Comparison of ENCODE assay signal across 9 mouse cellular contexts in genomic region chr7:27164112-27164947, GRCm38 (mm10). TPM values are rescaled to one million over a fixed set of nuclear protein-coding genes. Genes with fewer than 3 reads are reported as not detected.
DNase-seq lines count a peak whose midpoint lies in the region; ATAC-seq lines count a peak whose summit lies in the region.
"Had no signal": no experiment of that assay in that cellular context is flagged by ENCODE, and none has a peak within 500 bp of the region (broad histone marks: within the 10 kb centered on the region; RNA-seq: fewer than 3 reads in every experiment).

No protein-coding gene starts in this region.

- no peaks in the 10 kb centered on the region for H3K27me3 ChIP-seq in lung, embryonic 15.5 days
- H3K27me3 ChIP-seq in hindbrain, embryonic 16.5 days (replicated peaks; ENCODE audit: control insufficient read depth, insufficient read depth, low read length), result no peaks in the 10 kb centered on the region
- no peaks in the 10 kb centered on the region for H3K27me3 ChIP-seq in midbrain, embryonic 12.5 days

- H3K4me1 ChIP-seq in lung, embryonic 15.5 days, result peaks cover 62% of the 10 kb centered on the region
- peaks cover 66% of the 10 kb centered on the region for H3K4me1 ChIP-seq in hindbrain, embryonic 16.5 days (ENCODE audit: control insufficient read depth, insufficient read depth, low read depth, low read length)
- peaks cover 66% of the 10 kb centered on the region for H3K4me1 ChIP-seq in midbrain, embryonic 12.5 days

- no peak for DNase-seq in lung, adult 18-20 months
- peak; percentile 55 to 71 for DNase-seq in cerebellum, postnatal 25 days
- no peak for DNase-seq in ovary, postnatal 14 days (ENCODE audit: low spot score)
- no peak for DNase-seq in gastrocnemius, postnatal 4 days (ENCODE audit: low spot score in 2 of 2)
- no peak for DNase-seq in thymus, postnatal 4 days

- WGBS in lung, embryonic 15.5 days, result 79% methylated on average over 33 of the region's 33 CpGs
- WGBS in hindbrain, embryonic 16.5 days, result 81% methylated on average over 31 of the region's 33 CpGs
- WGBS in midbrain, embryonic 12.5 days, result 86% methylated on average over 33 of the region's 33 CpGs

- 0 out of 2 replicates have a peak overlapping the region, but pooled peaks have one; percentile 37 for H3K27ac ChIP-seq in lung, embryonic 15.5 days
- no peak overlapping the region for H3K27ac ChIP-seq in hindbrain, embryonic 16.5 days (ENCODE audit: low read depth, low read length)
- H3K27ac ChIP-seq in midbrain, embryonic 12.5 days (replicated peaks), result no peak overlapping the region

- peak overlapping the region; percentile 82 for H3K9ac ChIP-seq in lung, embryonic 15.5 days
- H3K9ac ChIP-seq in hindbrain, embryonic 16.5 days (ENCODE audit: low read depth, low read length), result peak overlapping the region; percentile 91
- H3K9ac ChIP-seq in midbrain, embryonic 12.5 days (replicated peaks), result peak overlapping the region; percentile 84

- peak overlapping the region; percentile 60 for H3K4me3 ChIP-seq in lung, embryonic 15.5 days
- H3K4me3 ChIP-seq in hindbrain, embryonic 16.5 days (ENCODE audit: low read length), result peak overlapping the region; percentile 81
- H3K4me3 ChIP-seq in midbrain, embryonic 12.5 days, result peak overlapping the region; percentile 78

- H3K36me3 ChIP-seq in lung, embryonic 15.5 days, result peaks cover 32% of the 10 kb centered on the region
- H3K36me3 ChIP-seq in hindbrain, embryonic 16.5 days (ENCODE audit: control insufficient read depth, insufficient read depth, low read length), result peaks cover 8% of the 10 kb centered on the region
- H3K36me3 ChIP-seq in midbrain, embryonic 12.5 days, result peaks cover 43% of the 10 kb centered on the region

- no peak for ATAC-seq in lung, embryonic 15.5 days (ENCODE audit: borderline replicate concordance, extremely low read depth, low FRiP score, low TSS enrichment)
- no peak for ATAC-seq in hindbrain, embryonic 16.5 days
- ATAC-seq in midbrain, embryonic 12.5 days (ENCODE audit: low FRiP score, low read depth), result no peak

- H3K4me2 ChIP-seq in lung, embryonic 15.5 days, result peak overlapping the region; percentile 85
- peak overlapping the region; percentile 85 for H3K4me2 ChIP-seq in hindbrain, embryonic 16.5 days (ENCODE audit: low read length)
- peak overlapping the region; percentile 78 for H3K4me2 ChIP-seq in midbrain, embryonic 12.5 days (replicated peaks)

- no peaks in the 10 kb centered on the region for H3K9me3 ChIP-seq in lung, embryonic 15.5 days
- H3K9me3 ChIP-seq in hindbrain, embryonic 16.5 days (ENCODE audit: control insufficient read depth, low read length), result no peaks in the 10 kb centered on the region
- H3K9me3 ChIP-seq in midbrain, embryonic 12.5 days, result no peaks in the 10 kb centered on the region

RNA-seq across cellular contexts. Expression of gene Egln2, which starts 2.3 kb away (rescaled TPM):
- polyA plus RNA-seq in lung, embryonic 15.5 days (2015; fragmentation: Nextera tagmentation; extraction: Ambion mirVana), result 82.3 and 83.5 TPM in 2 replicates
- 92.7 and 102 TPM in 2 replicates for polyA plus RNA-seq in hindbrain, embryonic 16.5 days (2015; fragmentation: Nextera tagmentation; extraction: Ambion mirVana)
- polyA plus RNA-seq in midbrain, embryonic 12.5 days (2016; fragmentation: Nextera tagmentation; extraction: Ambion mirVana), result 94.2 and 100 TPM in 2 replicates
- total RNA-seq in gastrocnemius, postnatal 4 days (2021), result 10 to 100 TPM; 81.4 to 85.3 TPM

RNA-seq across cellular contexts. Expression of gene Cyp2t4, which starts 10.8 kb away (rescaled TPM):
- polyA plus RNA-seq in lung, embryonic 15.5 days (2015; fragmentation: Nextera tagmentation; extraction: Ambion mirVana), result 0.10 and 0.24 TPM in 2 replicates
- 0.13 and 0.30 TPM in 2 replicates for polyA plus RNA-seq in hindbrain, embryonic 16.5 days (2015; fragmentation: Nextera tagmentation; extraction: Ambion mirVana)
- 0.18 and 0.27 TPM in 2 replicates for polyA plus RNA-seq in midbrain, embryonic 12.5 days (2016; fragmentation: Nextera tagmentation; extraction: Ambion mirVana)
- not detected for total RNA-seq in gastrocnemius, postnatal 4 days (2021)
- polyA plus RNA-seq: brain, embryonic 14.5 days had no signal

RNA-seq across cellular contexts. Expression of gene Rab4b, which starts 14.4 kb away (rescaled TPM):
- 71.4 and 71.6 TPM in 2 replicates for polyA plus RNA-seq in lung, embryonic 15.5 days (2015; fragmentation: Nextera tagmentation; extraction: Ambion mirVana)
- polyA plus RNA-seq in hindbrain, embryonic 16.5 days (2015; fragmentation: Nextera tagmentation; extraction: Ambion mirVana), result 112 and 118 TPM in 2 replicates
- polyA plus RNA-seq in midbrain, embryonic 12.5 days (2016; fragmentation: Nextera tagmentation; extraction: Ambion mirVana), result 82.9 and 83.0 TPM in 2 replicates
- total RNA-seq in gastrocnemius, postnatal 4 days (2021), result 10 to 100 TPM; 29.4 to 33.6 TPM

RNA-seq across cellular contexts. Expression of gene Gm21983, which starts 16.6 kb away (rescaled TPM):
- polyA plus RNA-seq in lung, embryonic 15.5 days (2015; fragmentation: Nextera tagmentation; extraction: Ambion mirVana), result 2.4 and 3.5 TPM in 2 replicates
- polyA plus RNA-seq in hindbrain, embryonic 16.5 days (2015; fragmentation: Nextera tagmentation; extraction: Ambion mirVana), result not detected in 2 replicates
- 0.59 TPM in 1 of 2 replicates, not detected in the other for polyA plus RNA-seq in midbrain, embryonic 12.5 days (2016; fragmentation: Nextera tagmentation; extraction: Ambion mirVana)
- not detected for total RNA-seq in gastrocnemius, postnatal 4 days (2021)
- polyA plus RNA-seq: brain, embryonic 14.5 days had no signal

RNA-seq across cellular contexts. Expression of gene Mia, which starts 16.6 kb away (rescaled TPM):
- 150 and 170 TPM in 2 replicates for polyA plus RNA-seq in lung, embryonic 15.5 days (2015; fragmentation: Nextera tagmentation; extraction: Ambion mirVana)
- 30.3 and 40.5 TPM in 2 replicates for polyA plus RNA-seq in hindbrain, embryonic 16.5 days (2015; fragmentation: Nextera tagmentation; extraction: Ambion mirVana)
- 5.1 and 11.1 TPM in 2 replicates for polyA plus RNA-seq in midbrain, embryonic 12.5 days (2016; fragmentation: Nextera tagmentation; extraction: Ambion mirVana)
- total RNA-seq in gastrocnemius, postnatal 4 days (2021), result not detected

Comparison
In these comparisons a context has a peak if more than half of its experiments do, and no peak if none do; other contexts are left out.
1. DNase-seq: peak in cerebellum, postnatal 25 days (2 of 2); none in lung, adult 18-20 months (0 of 2), ovary, postnatal 14 days (single experiment), gastrocnemius, postnatal 4 days (0 of 2) and thymus, postnatal 4 days (single experiment).
2. Peak in every context shown above with its lines, with median percentiles within 50 percentile points of each other: H3K4me2 ChIP-seq, H3K4me3 ChIP-seq and H3K9ac ChIP-seq.